Mouse (Mus musculus) CH12.LX (cell line): ENCODE measurements around the gene Wwtr1. TPM values are rescaled to one million over a fixed set of nuclear protein-coding genes. Genes with fewer than 3 reads are reported as not detected.

Experiments
- DNase-seq: peaks from one replicate; pipeline ENCODE4 v3.0.0-alpha.2; 2013; ENCODE audit errors: extremely low read depth
- H3K27ac ChIP-seq: 2 replicates; pipeline ENCODE4 v1.5.1; 2012; ENCODE audit warnings: low read depth, mild to moderate bottlenecking, control low read depth, moderate library complexity; ENCODE audit not compliant: insufficient read depth
- H3K27me3 ChIP-seq: replicated peaks from 2 replicates; pipeline ENCODE3; 2012; ENCODE audit warnings: inconsistent platforms
- H3K36me3 ChIP-seq, 2 experiments: replicated peaks in 1 of 2; 2 replicates each; pipeline versions ENCODE3 to v1.6.1; 2012; ENCODE audit warnings: inconsistent platforms in 1 of 2, low read length in 1 of 2, mild to moderate bottlenecking in 1 of 2, mixed read lengths in 1 of 2, moderate library complexity in 1 of 2; ENCODE audit not compliant: control insufficient read depth in 1 of 2, insufficient read depth in 1 of 2
- H3K4me1 ChIP-seq, 2 experiments: 2 replicates each; pipeline ENCODE4 v1.6.1; 2012; ENCODE audit warnings: inconsistent platforms in 1 of 2, moderate library complexity in 1 of 2; ENCODE audit not compliant: insufficient read depth in 2 of 2, control insufficient read depth in 1 of 2
- H3K4me2 ChIP-seq: 2 replicates; pipeline ENCODE4 v1.6.1; 2012; ENCODE audit warnings: low read depth, mild to moderate bottlenecking, control low read depth; ENCODE audit not compliant: poor library complexity, insufficient read depth, severe bottlenecking
- H3K4me3 ChIP-seq, 3 experiments: fragments of 150-350 bp in 1 of 3; sonication (generic) in 1 of 3; replicated peaks in 1 of 3; 2 replicates each; pipeline versions ENCODE3 to v1.5.1; 2011 to 2012; ENCODE audit warnings: low read depth in 2 of 3, low read length in 2 of 3, mild to moderate bottlenecking in 2 of 3, moderate library complexity in 2 of 3, control low read depth in 1 of 3, improper control_type of control experiment in 1 of 3, inconsistent platforms in 1 of 3, mixed read lengths in 1 of 3; ENCODE audit not compliant: poor library complexity in 1 of 3
- H3K79me2 ChIP-seq: replicated peaks from 2 replicates; pipeline ENCODE4 v1.6.1; 2012; ENCODE audit warnings: mild to moderate bottlenecking, moderate library complexity; ENCODE audit not compliant: control insufficient read depth, poor library complexity, insufficient read depth, severe bottlenecking; ENCODE audit errors: extremely low read depth
- H3K9ac ChIP-seq: 2 replicates; pipeline ENCODE4 v1.6.1; 2012; ENCODE audit warnings: low read depth, mild to moderate bottlenecking, control low read depth, moderate library complexity; ENCODE audit not compliant: insufficient read depth
- H3K9me3 ChIP-seq: replicated peaks from 2 replicates; pipeline ENCODE3; 2012; ENCODE audit warnings: low read length, inconsistent platforms, mixed read lengths
- BHLHE40 ChIP-seq: IDR thresholded peaks from 2 replicates; pipeline ENCODE4 v1.6.1; 2011; ENCODE audit warnings: mild to moderate bottlenecking, low read depth, low read length, improper control_type of control experiment
- CTCF ChIP-seq, 2 experiments: IDR thresholded peaks in 1 of 2; conservative IDR thresholded peaks in 1 of 2; 2 replicates each; pipeline ENCODE4 v1.5.1; 2011 to 2012; ENCODE audit warnings: low read depth in 2 of 2, low read length in 2 of 2, improper control_type of control experiment in 1 of 2, inconsistent platforms in 1 of 2, mild to moderate bottlenecking in 1 of 2, moderate library complexity in 1 of 2
- ELF1 ChIP-seq: IDR thresholded peaks from 2 replicates; pipeline ENCODE4 v1.6.1; 2014; ENCODE audit warnings: low read depth, mild to moderate bottlenecking, inconsistent platforms, low read length, improper control_type of control experiment
- EP300 ChIP-seq: IDR thresholded peaks from 2 replicates; pipeline ENCODE4 v1.6.1; 2011; ENCODE audit warnings: low read length, improper control_type of control experiment
- ETS1 ChIP-seq: conservative IDR thresholded peaks from 2 replicates; pipeline ENCODE4 v1.6.1; 2012; ENCODE audit warnings: low read depth, mild to moderate bottlenecking, inconsistent platforms, low read length, improper control_type of control experiment, moderate library complexity
- HCFC1 ChIP-seq: IDR thresholded peaks from 2 replicates; pipeline ENCODE4 v1.6.1; 2012; ENCODE audit warnings: low read depth, mild to moderate bottlenecking, inconsistent platforms, low read length, improper control_type of control experiment
- IRF4 ChIP-seq: IDR thresholded peaks from 2 replicates; pipeline ENCODE4 v1.6.1; 2014; ENCODE audit warnings: low read depth, mild to moderate bottlenecking, inconsistent platforms, low read length, improper control_type of control experiment
- JUND ChIP-seq: conservative IDR thresholded peaks from 2 replicates; pipeline ENCODE4 v1.6.1; 2011; ENCODE audit warnings: low read depth, low read length, improper control_type of control experiment
- MAZ ChIP-seq: IDR thresholded peaks from 2 replicates; pipeline ENCODE4 v1.6.1; 2012; ENCODE audit warnings: low read depth, mild to moderate bottlenecking, inconsistent platforms, low read length, improper control_type of control experiment, moderate library complexity
- MEF2A ChIP-seq: IDR thresholded peaks from 2 replicates; pipeline ENCODE4 v1.6.1; 2014; ENCODE audit warnings: low read depth, mild to moderate bottlenecking, inconsistent platforms, low read length, improper control_type of control experiment, borderline replicate concordance
- NELFE ChIP-seq: IDR thresholded peaks from 2 replicates; pipeline ENCODE4 v1.6.1; 2011; ENCODE audit warnings: low read depth, low read length, improper control_type of control experiment
- NRF1 ChIP-seq: IDR thresholded peaks from 2 replicates; pipeline ENCODE4 v1.6.1; 2014; ENCODE audit warnings: low read depth, mild to moderate bottlenecking, inconsistent platforms, low read length, improper control_type of control experiment, moderate library complexity
- POLR2A ChIP-seq: IDR thresholded peaks from 2 replicates; pipeline ENCODE4 v1.6.1; 2011; ENCODE audit warnings: low read depth, mild to moderate bottlenecking, improper control_type of control experiment, low read length
- RAD21 ChIP-seq: IDR thresholded peaks from 2 replicates; pipeline ENCODE4 v1.6.1; 2011; ENCODE audit warnings: low read depth, mild to moderate bottlenecking, low read length, improper control_type of control experiment, moderate library complexity
- RCOR1 ChIP-seq: conservative IDR thresholded peaks from 2 replicates; pipeline ENCODE4 v1.6.1; 2012; ENCODE audit warnings: low read depth, mild to moderate bottlenecking, inconsistent platforms, low read length, improper control_type of control experiment
- SIN3A ChIP-seq: IDR thresholded peaks from 2 replicates; pipeline ENCODE4 v1.6.1; 2012; ENCODE audit warnings: low read length, improper control_type of control experiment, inconsistent platforms
- SMC3 ChIP-seq: IDR thresholded peaks from 2 replicates; pipeline ENCODE4 v1.6.1; 2011; ENCODE audit warnings: low read depth, low read length, improper control_type of control experiment
- UBTF ChIP-seq: IDR thresholded peaks from 2 replicates; pipeline ENCODE4 v1.6.1; 2012; ENCODE audit warnings: low read depth, mild to moderate bottlenecking, inconsistent platforms, low read length, improper control_type of control experiment, moderate library complexity
- USF1 ChIP-seq: IDR thresholded peaks from 2 replicates; pipeline ENCODE4 v1.6.1; 2014; ENCODE audit warnings: low read depth, mild to moderate bottlenecking, inconsistent platforms, low read length, improper control_type of control experiment
- ZC3H11A ChIP-seq: IDR thresholded peaks from 2 replicates; pipeline ENCODE4 v1.6.1; 2012; ENCODE audit warnings: low read depth, mild to moderate bottlenecking, inconsistent platforms, low read length, improper control_type of control experiment
- ZMIZ1 ChIP-seq: IDR thresholded peaks from 2 replicates; pipeline ENCODE4 v1.6.1; 2012; ENCODE audit warnings: low read depth, mild to moderate bottlenecking, inconsistent platforms, low read length, improper control_type of control experiment
- dilution Hi-C: fragments of 300-500 bp; cut with MboI; formaldehyde crosslinking; loops from 2 replicates; pipeline ENCODE4 v1.14.3; 2020; ENCODE audit warnings: low sequenced_read_pairs; ENCODE audit not compliant: extremely low pct_unique_long_range_greater_than_20kb, extremely low pct_ligation_motif_present
- in situ Hi-C: fragments of 300-500 bp; cut with MboI; formaldehyde crosslinking; loops from 3 replicates; pipeline ENCODE4 v1.14.3; 2019; ENCODE audit warnings: low sequenced_read_pairs, low pct_ligation_motif_present, low pct_unique_long_range_greater_than_20kb, mixed read lengths
- polyA plus RNA-seq: library from polyadenylated mRNA; unstranded; fragments of >175 nt; gene quantifications from 2 replicates; pipeline ENCODE4 v1.2.1, GENCODE M21; 2012; ENCODE audit warnings: low read depth; ENCODE audit not compliant: insufficient read length
- total RNA-seq, 2 experiments: library from RNA; depleted of rRNA; stranded (reverse); fragments of 300-350 nt in 1 of 2; fragments of >200 nt in 1 of 2; gene quantifications; 2 replicates each; pipeline ENCODE4 v1.2.3; 2012 to 2014

The Wwtr1 gene
- 8.3 and 12.8 TPM in 2 replicates for total RNA-seq (2012; rRNA removed)
- total RNA-seq (2014; rRNA removed) = 14.8 and 16.2 TPM in 2 replicates
- 13.3 and 13.5 TPM in 2 replicates for polyA plus RNA-seq

- TF ChIP-seq SIN3A (peak; percentile 37; the same call in 1 of the 2 replicates), BHLHE40 (no peak), USF1 (no peak), ZC3H11A (no peak), ELF1 (peak; percentile 48), IRF4 (peak; percentile 9; the same call in 1 of the 2 replicates), POLR2A (peak; percentile 73), MEF2A (no peak; the same call in 1 of the 2 replicates), EP300 (0 out of 2 replicates have a peak, but pooled peaks have one; percentile 6), UBTF (0 out of 2 replicates have a peak, but pooled peaks have one; percentile 9), MAZ (peak; percentile 75), ZMIZ1 (peak; percentile 70; the same call in 1 of the 2 replicates), NRF1 (peak; percentile 70), RCOR1 (0 out of 2 replicates have a peak, but pooled peaks have one; percentile 15), JUND (no peak), NELFE (peak; percentile 27; the same call in 1 of the 2 replicates)
- peaks cover 38% of the 10 kb centered on the region for H3K79me2 ChIP-seq
- DNase-seq = peak; percentile 91
- peaks cover 0 to 24% of the 10 kb centered on the region in 2 experiments for H3K36me3 ChIP-seq
- no peaks in the 10 kb centered on the region for H3K9me3 ChIP-seq
- no peaks in the 10 kb centered on the region for H3K27me3 ChIP-seq
- H3K4me1 ChIP-seq = peaks cover under 1 to 36% of the 10 kb centered on the region in 2 experiments; a peak in 2 of 4 replicates
- peak within 1 kb of the TSS; percentile 38 for H3K4me2 ChIP-seq
- H3K9ac ChIP-seq = peak within 1 kb of the TSS; percentile 85
- in situ Hi-C loops = loop anchor here (5.0 kb wide), 1 partner anchor 103 kb away; no protein-coding TSS in a partner anchor
- dilution Hi-C loops = no loop called here
- peak within 1 kb of the TSS; percentile 22 for H3K27ac ChIP-seq
- peak within 1 kb of the TSS; percentile 43 to 82 (median 78) for H3K4me3 ChIP-seq
Observed at GRCm38 (mm10) chr3:57575660-57576055, at the start of gene Wwtr1. Gene Wwtr1 (minus strand): TSS chr3:57575910.

- TF ChIP-seq CTCF (conservative IDR thresholded peaks at IDR 0.05 in 1 of 2, IDR thresholded peaks at IDR 0.05 in 1 of 2; ENCODE audit: low read depth in 2 of 2, low read length in 2 of 2) (peak; percentile 17 to 76; a peak in 2 of 4 replicates), RAD21 (peak; percentile 69), SMC3 (peak; percentile 65), ZC3H11A (peak; percentile 6; the same call in 1 of the 2 replicates), HCFC1 (no peak), MEF2A (no peak), IRF4 (no peak), UBTF (no peak), ETS1 (no peak)
- no peak overlapping the region for H3K4me2 ChIP-seq
- no peaks in the 10 kb centered on the region for H3K79me2 ChIP-seq
- no peak overlapping the region for H3K27ac ChIP-seq
- H3K27me3 ChIP-seq = no peaks in the 10 kb centered on the region
- no peak overlapping the region for H3K4me3 ChIP-seq
- peak; percentile 30 for DNase-seq
- no peaks in the 10 kb centered on the region for H3K9me3 ChIP-seq
- no peak overlapping the region for H3K9ac ChIP-seq
- dilution Hi-C loops (no loop called here), in situ Hi-C loops (loop anchor here (25.0 kb wide), 1 partner anchor 357 kb away; no protein-coding TSS in a partner anchor)
- H3K36me3 ChIP-seq = no peaks in the 10 kb centered on the region
- H3K4me1 ChIP-seq = no peaks in the 10 kb centered on the region
Observed at GRCm38 (mm10) chr3:57619718-57620117, 44.0 kb upstream of the Wwtr1 start.
